Mouse (Mus musculus) testis, adult 2 months (tissue): ENCODE data around the gene Sptbn1.
A peak's percentile ranks its signal among the peaks of the same experiment; 100 is the strongest.

Experiments
- CTCF ChIP-seq: fragments of 200-500 bp; IDR thresholded peaks from 2 replicates; pipeline ENCODE4 v1.5.1; 2012; ENCODE audit warnings: low read depth, mild to moderate bottlenecking, inconsistent platforms, low read length, moderate library complexity; ENCODE audit not compliant: control insufficient read depth, insufficient read depth, insufficient replicate concordance
- POLR2A ChIP-seq: fragments of 200-500 bp; IDR thresholded peaks from 2 replicates; pipeline ENCODE4 v1.6.1; 2012; ENCODE audit warnings: low read depth, mild to moderate bottlenecking, inconsistent platforms, low read length, moderate library complexity; ENCODE audit not compliant: control insufficient read depth

- TF ChIP-seq POLR2A = no peak
- TF ChIP-seq CTCF = peak; percentile 27; the same call in 1 of the 2 replicates
Observed at GRCm38 (mm10) chr11:30057299-30057698, 210.7 kb downstream of the Sptbn1 start.
